Comparison of ENCODE assay signal across 24 mouse cellular contexts in genomic region chrX:157642856-157643255, GRCm38 (mm10). TPM values are rescaled to one million over a fixed set of nuclear protein-coding genes. Genes with fewer than 3 reads are reported as not detected.
DNase-seq lines count a peak whose midpoint lies in the region; ATAC-seq and TF ChIP-seq lines count a peak whose summit lies in the region.
"Had no signal": no experiment of that assay in that cellular context is flagged by ENCODE, and none has a peak within 500 bp of the region (broad histone marks: within the 10 kb centered on the region; RNA-seq: fewer than 3 reads in every experiment).

No protein-coding gene starts in this region.

- H3K9me3 ChIP-seq in forebrain, embryonic 14.5 days (replicated peaks; ENCODE audit: control insufficient read depth, low read length) = no peaks in the 10 kb centered on the region
- no peaks in the 10 kb centered on the region for H3K9me3 ChIP-seq in forebrain, postnatal 0 days (ENCODE audit: low read length)
- H3K9me3 ChIP-seq in forebrain, embryonic 16.5 days (ENCODE audit: control insufficient read depth, low read length) = no peaks in the 10 kb centered on the region
- H3K9me3 ChIP-seq in forebrain, embryonic 12.5 days = no peaks in the 10 kb centered on the region
- H3K9me3 ChIP-seq: embryonic facial prominence, embryonic 13.5 days; embryonic facial prominence, embryonic 15.5 days had no signal

- H3K4me3 ChIP-seq in forebrain, embryonic 14.5 days (ENCODE audit: low read depth, low read length) = no peak overlapping the region
- no peak overlapping the region for H3K4me3 ChIP-seq in forebrain, postnatal 0 days (ENCODE audit: low read depth, low read length)
- no peak overlapping the region for H3K4me3 ChIP-seq in forebrain, embryonic 16.5 days (replicated peaks; ENCODE audit: low read length)
- no peak overlapping the region for H3K4me3 ChIP-seq in forebrain, embryonic 12.5 days (replicated peaks)
- H3K4me3 ChIP-seq: embryonic facial prominence, embryonic 13.5 days; embryonic facial prominence, embryonic 15.5 days; erythroblast, embryonic 14.5 days had no signal

- no peak for TF ChIP-seq POLR2A in brain, embryonic 14.5 days (IDR thresholded peaks at IDR 0.05; ENCODE audit: borderline replicate concordance, extremely low read depth, insufficient read depth, insufficient read length, poor library complexity, severe bottlenecking)

- no peak overlapping the region for H3K4me2 ChIP-seq in forebrain, embryonic 14.5 days (ENCODE audit: low read length)
- H3K4me2 ChIP-seq in forebrain, postnatal 0 days (ENCODE audit: low read depth) = no peak overlapping the region
- no peak overlapping the region for H3K4me2 ChIP-seq in forebrain, embryonic 16.5 days (ENCODE audit: low read length)
- H3K4me2 ChIP-seq in forebrain, embryonic 12.5 days = no peak overlapping the region
- H3K4me2 ChIP-seq: embryonic facial prominence, embryonic 13.5 days; embryonic facial prominence, embryonic 15.5 days had no signal

- H3K4me1 ChIP-seq in forebrain, embryonic 14.5 days (ENCODE audit: control insufficient read depth, insufficient read depth, low read length) = no peaks in the 10 kb centered on the region
- H3K4me1 ChIP-seq in forebrain, postnatal 0 days (ENCODE audit: insufficient read depth) = no peaks in the 10 kb centered on the region
- no peaks in the 10 kb centered on the region for H3K4me1 ChIP-seq in forebrain, embryonic 16.5 days (replicated peaks; ENCODE audit: control insufficient read depth, insufficient read depth, low read length)
- H3K4me1 ChIP-seq in forebrain, embryonic 12.5 days = no peaks in the 10 kb centered on the region
- H3K4me1 ChIP-seq: embryonic facial prominence, embryonic 13.5 days; embryonic facial prominence, embryonic 15.5 days had no signal

- no peaks in the 10 kb centered on the region for H3K27me3 ChIP-seq in forebrain, embryonic 14.5 days (replicated peaks; ENCODE audit: control insufficient read depth, insufficient read depth, low read length)
- H3K27me3 ChIP-seq in forebrain, postnatal 0 days (ENCODE audit: insufficient read depth, low read length) = no peaks in the 10 kb centered on the region
- no peaks in the 10 kb centered on the region for H3K27me3 ChIP-seq in forebrain, embryonic 16.5 days (replicated peaks; ENCODE audit: control insufficient read depth, insufficient read depth, low read length)
- H3K27me3 ChIP-seq in forebrain, embryonic 12.5 days = no peaks in the 10 kb centered on the region

- H3K9ac ChIP-seq in forebrain, embryonic 14.5 days (ENCODE audit: low read length) = no peak overlapping the region
- no peak overlapping the region for H3K9ac ChIP-seq in forebrain, postnatal 0 days
- H3K9ac ChIP-seq in forebrain, embryonic 16.5 days (replicated peaks; ENCODE audit: low read depth, low read length) = no peak overlapping the region
- no peak overlapping the region for H3K9ac ChIP-seq in forebrain, embryonic 12.5 days
- H3K9ac ChIP-seq: embryonic facial prominence, embryonic 13.5 days; embryonic facial prominence, embryonic 15.5 days had no signal

- no peaks in the 10 kb centered on the region for H3K36me3 ChIP-seq in forebrain, embryonic 14.5 days (ENCODE audit: control insufficient read depth, insufficient read depth, low read length)
- no peaks in the 10 kb centered on the region for H3K36me3 ChIP-seq in forebrain, postnatal 0 days (ENCODE audit: insufficient read depth)
- H3K36me3 ChIP-seq in forebrain, embryonic 16.5 days (ENCODE audit: control insufficient read depth, insufficient read depth) = no peaks in the 10 kb centered on the region
- no peaks in the 10 kb centered on the region for H3K36me3 ChIP-seq in forebrain, embryonic 12.5 days (replicated peaks)
- H3K36me3 ChIP-seq: embryonic facial prominence, embryonic 13.5 days; embryonic facial prominence, embryonic 15.5 days had no signal

- peak; percentile 46; the same call in 1 of the 2 replicates for ATAC-seq in forebrain, embryonic 14.5 days
- no peak for ATAC-seq in forebrain, postnatal 0 days
- 0 out of 2 replicates have a peak, but pooled peaks have one; percentile 31 for ATAC-seq in forebrain, embryonic 16.5 days
- ATAC-seq in forebrain, embryonic 12.5 days (ENCODE audit: low FRiP score) = no peak
- ATAC-seq: activated CD4-positive, CD25-positive, alpha-beta regulatory T cell, adult 4 months; Patski had no signal

- intact Hi-C loops in gastrocnemius, postnatal 36 days (cut with DNase I) = loop anchor here (10.0 kb wide), 1 partner anchor 178 kb away; no protein-coding TSS in a partner anchor

- peak; percentile 28 for DNase-seq in forebrain, embryonic 14.5 days (ENCODE audit: low spot score)
- no peak for DNase-seq in forebrain, postnatal 0 days
- peak; percentile 56 for DNase-seq in brain, embryonic 14.5 days (ENCODE audit: low read depth)
- no peak for DNase-seq in gastrocnemius, postnatal 36 days
- DNase-seq: adrenal gland, adult 8-10 months; adrenal gland, postnatal 14 days; adrenal gland, postnatal 36 days; cerebellum, adult 11 months; cerebellum, adult 18-20 months; cerebellum, adult 8-10 months; cerebellum, adult 9-11 months; cerebellum, postnatal 14 days; cerebellum, postnatal 36 days; embryo, embryonic 11 days had no signal

- 46% methylated on average over 5 of the region's 5 CpGs for WGBS in forebrain, embryonic 14.5 days
- 41% methylated on average over 5 of the region's 5 CpGs for WGBS in forebrain, postnatal 0 days
- 34% methylated on average over 5 of the region's 5 CpGs for WGBS in forebrain, embryonic 16.5 days
- WGBS in forebrain, embryonic 12.5 days = 61% methylated on average over 5 of the region's 5 CpGs

- TF ChIP-seq CTCF in forebrain, postnatal 0 days (IDR thresholded peaks at IDR 0.05; ENCODE audit: low read depth) = no peak
- no peak for TF ChIP-seq CTCF in brain, embryonic 14.5 days (IDR thresholded peaks at IDR 0.05; ENCODE audit: borderline replicate concordance, extremely low read depth, insufficient read depth, insufficient read length)

- H3K27ac ChIP-seq in forebrain, embryonic 14.5 days (ENCODE audit: low read depth, low read length) = no peak overlapping the region
- H3K27ac ChIP-seq in forebrain, postnatal 0 days (ENCODE audit: low read depth, low read length) = no peak overlapping the region
- H3K27ac ChIP-seq in forebrain, embryonic 16.5 days (ENCODE audit: low read length) = no peak overlapping the region
- no peak overlapping the region for H3K27ac ChIP-seq in forebrain, embryonic 12.5 days
- H3K27ac ChIP-seq: embryonic facial prominence, embryonic 13.5 days; embryonic facial prominence, embryonic 15.5 days had no signal

RNA-seq across cellular contexts. Expression of gene Mbtps2, which starts 44.3 kb away (rescaled TPM):
- 27.9 and 30.6 TPM in 2 replicates for polyA plus RNA-seq in forebrain, embryonic 14.5 days (2014; fragmentation: Nextera tagmentation; extraction: Ambion mirVana)
- total RNA-seq in forebrain, postnatal 0 days (2014; rRNA removed) = 15.0 and 19.0 TPM in 2 replicates
- polyA plus RNA-seq in forebrain, postnatal 0 days (2015; fragmentation: Nextera tagmentation; extraction: Ambion mirVana) = 20.0 and 24.9 TPM in 2 replicates
- 34.2 and 36.2 TPM in 2 replicates for polyA plus RNA-seq in forebrain, embryonic 16.5 days (2015; fragmentation: Nextera tagmentation; extraction: Ambion mirVana)
- polyA plus RNA-seq in forebrain, embryonic 12.5 days (2016; fragmentation: Nextera tagmentation; extraction: Ambion mirVana) = 25.3 and 25.4 TPM in 2 replicates
- 50.5 and 50.8 TPM in 2 replicates for polyA plus RNA-seq in brain, embryonic 14.5 days (2012; rRNA removed)
- total RNA-seq in gastrocnemius, postnatal 36 days (2021) = 10 to 100 TPM; 12.6 to 14.2 TPM
- polyA plus RNA-seq: erythroblast, embryonic 14.5 days had no signal

RNA-seq across cellular contexts. Expression of gene Smpx, which starts 55.9 kb away (rescaled TPM):
- not detected in 2 replicates for polyA plus RNA-seq in forebrain, embryonic 14.5 days (2014; fragmentation: Nextera tagmentation; extraction: Ambion mirVana)
- 0.15 TPM in 1 of 2 replicates, not detected in the other for total RNA-seq in forebrain, postnatal 0 days (2014; rRNA removed)
- not detected in 2 replicates for polyA plus RNA-seq in forebrain, postnatal 0 days (2015; fragmentation: Nextera tagmentation; extraction: Ambion mirVana)
- polyA plus RNA-seq in forebrain, embryonic 16.5 days (2015; fragmentation: Nextera tagmentation; extraction: Ambion mirVana) = 0.29 TPM in 1 of 2 replicates, not detected in the other
- not detected in 2 replicates for polyA plus RNA-seq in forebrain, embryonic 12.5 days (2016; fragmentation: Nextera tagmentation; extraction: Ambion mirVana)
- polyA plus RNA-seq in brain, embryonic 14.5 days (2012; rRNA removed) = 0.19 and 0.20 TPM in 2 replicates
- total RNA-seq in gastrocnemius, postnatal 36 days (2021) = 100 to 1,000 TPM; 281 to 289 TPM
- total RNA-seq: common myeloid progenitor, adult 5-6 weeks; ES-E14; MEL had no signal
- polyA plus RNA-seq: activated CD4-positive, CD25-positive, alpha-beta regulatory T cell, adult 4 months; erythroblast, embryonic 14.5 days; Patski had no signal

Comparison
In these comparisons a context has a peak if more than half of its experiments do, and no peak if none do; other contexts are left out.
1. ATAC-seq: peak in forebrain, embryonic 14.5 days (single experiment) and forebrain, embryonic 16.5 days (single experiment); none in forebrain, postnatal 0 days (single experiment) and forebrain, embryonic 12.5 days (single experiment).
2. DNase-seq: peak in forebrain, embryonic 14.5 days (single experiment) and brain, embryonic 14.5 days (single experiment); none in forebrain, postnatal 0 days (single experiment) and gastrocnemius, postnatal 36 days (0 of 2).